Mouse (Mus musculus) thymus, adult 18-20 months (tissue): ENCODE data around the gene Gramd4.

Experiments used
- DNase-seq, 2 experiments: peaks; one replicate each; pipeline ENCODE4 v3.0.0; 2022; ENCODE audit warnings: mixed read lengths in 2 of 2

Gene Gramd4

DNA sequence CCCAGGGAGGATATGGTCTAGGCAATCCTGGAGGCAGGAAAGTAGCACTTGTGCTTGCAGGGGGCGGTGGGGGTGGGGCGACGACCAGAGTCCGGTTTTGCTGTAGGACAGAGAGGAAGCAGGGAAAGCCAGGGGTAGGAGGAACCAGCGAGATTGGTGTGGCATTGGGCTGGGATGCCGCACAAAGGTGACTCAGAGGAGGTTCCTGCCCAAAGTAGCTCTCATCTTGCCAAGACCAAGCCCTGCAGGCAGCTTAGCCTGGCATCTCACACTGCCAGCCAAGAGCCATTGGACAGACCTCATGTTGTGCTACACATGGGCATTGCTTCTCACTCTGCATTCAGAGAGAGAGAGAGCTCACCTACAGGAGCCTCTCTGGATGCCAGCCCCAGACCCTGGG is at the start of gene Gramd4:
Gramd4 (plus strand) TSS at position 283 of the 400 bp plus-strand sequence.
- DNase-seq, result no peak

DNA sequence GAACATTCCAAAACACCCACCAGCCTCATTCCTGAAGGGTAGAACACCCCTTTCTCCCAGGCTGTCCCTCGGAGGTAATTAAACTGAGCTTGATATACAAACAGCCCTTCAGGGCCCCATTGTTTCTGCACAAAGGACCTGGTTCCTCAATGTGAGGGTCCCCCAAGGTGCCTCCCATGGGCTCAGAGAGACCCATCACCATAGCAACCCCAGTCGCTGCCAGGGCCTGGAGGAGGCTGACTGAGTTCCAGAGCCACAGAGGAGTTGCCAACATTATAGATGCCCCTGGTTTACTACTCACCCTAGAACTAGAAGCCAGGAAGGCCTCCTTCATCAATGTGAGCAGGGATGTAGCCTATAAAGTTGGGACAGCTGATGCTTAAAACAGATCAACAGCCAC is 44.4 kb upstream of the Gramd4 start:
- DNase-seq, result no peak

DNA sequence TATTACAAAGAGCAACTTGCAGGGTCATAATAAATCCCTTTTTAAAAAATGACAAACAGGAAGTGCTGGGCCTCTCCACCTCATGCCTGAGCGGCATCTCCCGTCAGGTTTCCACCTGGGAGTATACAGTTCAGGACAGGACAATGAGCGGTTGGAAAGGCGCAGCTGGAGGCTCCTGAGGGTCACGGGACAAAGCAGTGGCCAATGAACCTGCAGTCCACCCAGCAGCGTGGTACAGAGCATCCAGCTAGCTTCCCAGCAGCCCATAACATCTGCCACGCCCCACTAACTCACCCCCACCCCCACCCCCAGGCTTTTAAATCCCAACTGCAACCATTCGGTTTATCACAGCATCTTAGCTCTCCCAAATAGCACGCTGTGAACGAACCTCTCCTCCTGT is 43.8 kb upstream of the Gramd4 start:
- no peak for DNase-seq

DNA sequence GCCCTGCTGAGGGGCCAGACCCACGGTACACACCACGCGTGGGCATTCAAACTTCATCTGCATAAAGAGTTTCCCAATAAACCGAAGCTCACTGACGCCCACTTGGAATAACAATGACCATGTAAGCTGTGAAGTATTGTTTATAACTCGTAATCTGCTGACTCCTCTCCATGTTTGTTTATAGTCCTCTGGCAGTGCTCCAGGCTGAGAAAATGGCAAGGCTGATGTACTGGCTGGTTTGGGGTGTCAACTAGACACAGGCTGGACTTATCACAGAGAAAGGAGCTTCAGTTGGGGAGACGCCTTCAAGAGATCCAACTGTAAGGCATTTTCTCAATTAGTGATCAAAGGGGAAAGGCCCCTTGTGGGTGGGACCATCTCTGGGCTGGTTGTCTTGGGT is 42.5 kb upstream of the Gramd4 start:
- DNase-seq, result no peak

DNA sequence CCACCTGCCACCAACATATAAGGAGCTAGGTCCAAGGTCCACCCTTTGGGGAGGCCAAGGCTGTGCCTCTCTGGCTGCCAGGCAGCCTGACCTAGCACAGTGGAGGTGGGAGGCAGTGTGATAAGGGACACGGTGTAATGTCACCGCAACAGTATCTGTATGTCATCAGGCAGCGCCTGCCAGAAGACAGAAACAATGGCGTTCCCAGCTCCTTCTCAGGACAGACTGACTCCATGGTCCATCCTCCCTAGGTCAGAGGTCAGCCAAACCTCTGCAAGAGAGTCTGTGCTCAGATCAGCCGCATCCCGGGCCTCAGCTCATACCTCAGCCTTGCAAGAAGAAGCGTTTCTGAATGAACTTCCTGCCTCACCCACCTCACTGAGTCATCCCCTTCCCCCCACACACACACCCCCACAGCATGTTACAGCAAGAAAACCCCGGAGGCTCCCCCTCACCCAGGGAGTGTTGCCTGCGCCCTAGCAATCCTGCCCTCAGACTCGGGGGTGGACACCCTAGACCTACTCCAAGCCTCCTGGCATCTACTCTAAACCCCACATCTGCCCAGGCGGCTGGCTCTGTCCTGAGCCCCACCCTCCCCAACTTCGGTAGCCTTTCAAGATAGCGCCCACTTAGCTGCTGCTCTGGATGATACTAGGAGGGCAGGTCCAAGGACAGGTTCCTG is 41.5 kb upstream of the Gramd4 start:
- DNase-seq, result no peak

DNA sequence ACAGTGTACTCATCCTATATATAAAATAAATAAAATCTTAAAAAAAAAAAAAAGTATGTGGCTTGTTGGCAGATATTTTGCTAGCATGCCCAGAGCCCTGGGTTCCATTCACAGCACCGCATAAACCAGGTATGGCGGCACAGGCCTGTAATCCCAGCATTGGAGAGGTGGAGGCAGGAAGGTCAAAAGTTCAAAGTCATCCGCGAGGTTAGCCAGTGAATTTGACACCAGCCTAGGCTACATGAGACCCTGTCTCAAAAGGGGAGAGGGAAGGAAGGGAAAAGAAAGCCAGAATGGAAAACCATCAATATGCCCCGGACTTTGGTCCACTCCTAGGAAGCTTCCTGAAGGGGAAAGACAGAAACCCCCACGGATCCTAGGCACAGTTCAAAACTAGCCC is 40.2 kb upstream of the Gramd4 start:
- DNase-seq, result no peak

DNA sequence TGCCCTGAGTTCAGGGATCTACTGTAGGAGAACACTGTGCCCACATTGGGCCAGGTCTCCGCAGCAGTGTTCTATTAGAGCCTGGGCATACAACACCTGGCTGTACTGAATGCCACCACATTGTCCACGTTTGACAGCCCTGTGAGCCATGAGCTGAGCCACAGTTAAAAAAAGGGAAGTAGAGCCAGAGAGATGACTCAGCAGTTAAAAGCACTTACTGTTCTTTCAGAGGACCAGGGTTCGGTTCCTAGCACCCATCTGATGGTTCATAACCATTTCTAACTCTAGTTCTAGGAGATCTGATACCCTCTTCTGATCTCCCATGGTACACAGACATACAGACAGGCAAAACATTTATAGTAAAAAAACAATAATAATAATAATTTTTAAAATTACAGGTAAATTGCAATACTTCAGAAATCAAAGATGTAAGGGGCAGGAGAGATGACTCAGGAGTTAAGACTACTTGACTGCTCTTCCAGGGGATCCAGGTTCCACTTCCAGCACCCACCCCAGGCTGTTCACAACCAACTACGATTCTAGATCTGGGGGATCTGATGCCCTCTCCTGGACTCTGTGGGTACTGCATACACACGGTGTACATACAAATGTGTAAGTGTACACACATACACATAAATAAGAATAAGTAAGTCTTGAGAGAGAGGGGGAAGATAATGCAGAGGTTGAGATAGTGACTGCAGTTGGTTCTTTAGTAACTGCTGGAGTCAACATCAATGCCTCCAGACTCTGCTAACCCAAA is 38.6 kb upstream of the Gramd4 start:
- no peak for DNase-seq

DNA sequence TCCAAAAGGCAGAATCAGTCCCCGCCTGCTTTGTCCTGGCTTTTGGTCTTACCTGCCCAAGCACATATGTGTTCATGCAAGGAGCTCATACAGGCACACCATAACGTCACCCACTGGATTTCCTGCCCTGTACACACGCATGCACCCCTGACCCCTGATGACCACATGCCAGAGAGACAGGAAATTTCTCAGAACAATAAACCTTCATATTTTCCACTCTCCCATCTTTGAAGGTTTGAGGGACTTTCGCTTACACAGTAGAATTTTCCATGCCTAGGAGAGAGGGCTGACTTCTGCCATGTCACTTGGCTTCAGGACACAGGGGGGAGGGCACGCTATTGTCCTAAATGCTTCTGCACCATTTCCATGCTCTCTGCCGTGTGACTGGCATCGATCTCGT is 37.5 kb upstream of the Gramd4 start:
- DNase-seq, result no peak

DNA sequence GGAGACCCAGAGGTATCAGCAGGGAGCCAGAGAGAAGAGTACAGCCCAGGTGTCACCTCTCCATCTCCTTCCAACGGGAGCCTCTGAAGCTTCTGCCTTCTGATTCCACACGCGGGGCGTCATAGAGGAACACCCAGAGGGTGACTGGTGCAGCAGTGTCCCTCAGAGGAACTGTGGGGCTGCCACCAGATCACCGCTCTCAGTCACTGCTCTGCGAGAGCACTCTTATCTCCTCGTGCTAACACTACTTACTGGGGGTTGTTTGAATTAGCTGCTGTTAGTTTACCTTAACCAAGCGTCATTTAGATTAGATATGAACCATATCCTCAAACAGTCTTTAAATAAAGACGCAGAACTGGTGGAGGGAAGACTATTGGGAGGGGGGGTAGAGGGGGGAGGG is 36.2 kb upstream of the Gramd4 start:
- no peak for DNase-seq

DNA sequence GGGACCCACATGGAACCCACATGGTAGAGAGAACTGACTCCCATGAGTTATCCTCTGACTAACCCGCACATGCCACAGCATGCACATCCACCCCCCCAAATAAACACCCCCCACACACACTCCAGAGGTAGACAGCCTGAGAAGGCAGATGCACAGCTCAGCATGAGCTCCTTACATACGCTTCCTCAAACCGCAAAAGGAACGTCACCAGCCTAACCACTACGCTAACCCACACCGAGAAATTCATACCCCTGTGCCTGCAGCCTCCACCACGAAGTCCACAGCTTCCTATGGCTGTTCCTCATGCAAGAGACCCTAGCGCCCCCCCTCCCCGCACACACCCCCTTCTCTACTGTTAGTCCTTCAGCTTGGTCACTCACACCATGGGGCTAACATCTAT is 35.5 kb upstream of the Gramd4 start:
- DNase-seq, result no peak

DNA sequence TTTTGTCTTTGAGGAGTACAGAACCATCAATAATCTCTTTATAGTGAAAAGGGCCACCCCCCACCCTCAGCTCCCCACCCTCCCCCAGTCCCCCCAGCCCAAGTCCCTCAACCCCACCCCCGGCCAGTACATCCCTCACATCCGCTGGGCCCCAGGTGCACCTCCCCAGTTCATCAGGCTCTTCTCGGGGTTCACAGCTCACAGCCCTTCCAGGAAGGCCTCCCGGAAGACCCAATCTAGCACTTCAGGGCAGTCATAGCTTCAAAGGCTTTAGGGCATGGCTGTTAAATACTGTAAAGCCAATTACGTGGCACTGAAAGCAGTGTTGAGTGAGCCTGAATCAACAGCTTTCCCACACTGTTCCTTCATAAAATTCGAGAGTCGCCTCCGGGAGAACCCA is 29.6 kb upstream of the Gramd4 start:
- DNase-seq, result no peak

DNA sequence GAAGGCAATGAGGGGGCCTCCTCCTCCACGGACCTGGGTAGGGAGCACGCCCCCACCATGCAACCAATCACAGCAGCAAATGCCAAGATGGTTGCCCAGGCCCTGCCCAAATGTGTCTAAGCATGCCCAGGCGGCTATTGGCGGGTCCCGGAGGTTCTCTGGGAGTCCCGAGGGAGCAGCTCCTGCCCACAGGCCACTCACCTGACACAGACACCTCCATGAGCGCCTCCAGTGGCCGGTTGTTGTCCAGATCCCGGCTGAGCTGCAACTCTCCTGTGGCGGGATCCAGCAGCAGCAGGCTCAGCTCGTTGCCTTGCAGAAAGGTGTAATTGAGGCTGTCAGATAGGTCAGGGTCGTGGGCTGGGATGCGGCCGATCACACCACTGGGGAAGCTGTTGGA is 27.5 kb upstream of the Gramd4 start:
- no peak for DNase-seq

DNA sequence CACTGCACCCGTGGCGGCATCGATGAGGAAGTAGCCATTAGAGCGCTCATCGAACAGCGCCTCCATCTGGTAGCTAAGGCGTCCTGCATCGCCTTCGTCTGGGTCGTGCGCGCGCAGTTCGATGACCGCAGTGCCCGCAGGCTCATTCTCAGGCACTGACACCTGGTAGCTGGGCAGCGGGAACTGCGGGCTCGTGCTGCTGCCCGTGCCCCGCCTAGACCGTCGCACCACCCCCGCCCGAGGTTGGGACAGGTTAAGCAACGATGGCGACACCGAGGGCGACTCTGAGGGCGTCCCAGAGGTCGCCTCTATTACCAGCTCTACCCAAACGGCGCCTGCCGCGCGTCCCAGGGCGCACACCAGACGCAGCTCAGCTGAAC is 24.7 kb upstream of the Gramd4 start:
- no peak for DNase-seq

DNA sequence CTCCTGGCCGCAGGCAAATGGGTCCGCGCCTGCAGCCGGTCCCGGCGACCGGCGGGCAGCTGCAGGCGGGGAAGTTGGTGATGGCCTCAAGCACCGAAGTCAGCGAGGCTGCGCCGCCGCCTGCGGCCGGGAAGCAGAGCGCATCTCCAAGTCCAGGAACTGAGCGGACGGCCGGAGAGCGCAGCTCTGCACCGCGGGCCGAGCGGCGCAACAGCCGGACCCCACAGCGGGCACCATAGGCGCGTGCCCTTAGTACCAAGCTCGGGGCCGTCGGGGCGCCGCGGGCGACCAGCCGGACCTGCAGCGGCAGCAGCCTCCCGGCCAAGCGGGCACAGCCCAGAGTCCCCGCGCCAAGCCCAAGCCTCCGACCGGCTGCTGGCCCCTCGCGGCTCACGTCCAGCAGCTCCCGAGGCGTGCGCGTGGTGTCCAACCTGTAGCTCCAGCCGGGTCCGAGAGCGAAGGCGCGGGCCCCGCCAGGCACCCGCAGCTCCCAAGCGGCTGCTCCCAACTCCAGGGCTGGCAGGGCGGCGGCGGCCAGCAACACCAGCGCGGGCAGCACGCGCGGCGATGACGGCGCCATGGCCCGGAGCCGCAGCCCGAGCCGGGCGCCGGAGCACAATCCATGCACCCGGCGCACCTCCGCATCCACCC is 24.2 kb upstream of the Gramd4 start, which contains the start of gene Celsr1:
Celsr1 (minus strand) TSS at position 587 of the 651 bp plus-strand sequence.
- DNase-seq, result no peak

DNA sequence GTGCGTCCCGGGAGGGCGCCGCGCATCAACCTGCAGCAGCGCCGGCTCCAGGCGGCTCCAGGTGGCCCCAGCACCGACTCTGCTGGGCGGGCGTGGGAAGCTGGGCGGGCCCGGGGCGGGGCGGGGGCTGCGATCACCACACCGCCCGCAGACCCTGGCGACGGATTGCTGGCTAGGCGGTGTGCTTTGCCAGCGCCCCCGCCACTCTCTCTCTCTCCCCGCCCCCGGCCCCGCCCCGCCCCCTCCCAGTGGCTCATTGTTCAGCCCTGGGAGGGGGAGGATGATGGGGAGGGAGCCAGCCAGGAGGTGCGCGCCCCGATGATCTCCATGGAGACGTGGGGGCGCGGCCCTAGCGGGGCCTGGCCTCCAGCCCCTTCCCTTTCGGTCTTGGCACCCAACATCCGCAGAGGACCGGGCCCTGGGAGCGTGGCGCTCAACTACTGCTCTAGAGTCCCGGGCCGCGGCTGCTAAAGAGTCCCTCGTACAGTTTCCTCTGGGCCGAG is 23.4 kb upstream of the Gramd4 start:
- peak; percentile 51 to 62 for DNase-seq

DNA sequence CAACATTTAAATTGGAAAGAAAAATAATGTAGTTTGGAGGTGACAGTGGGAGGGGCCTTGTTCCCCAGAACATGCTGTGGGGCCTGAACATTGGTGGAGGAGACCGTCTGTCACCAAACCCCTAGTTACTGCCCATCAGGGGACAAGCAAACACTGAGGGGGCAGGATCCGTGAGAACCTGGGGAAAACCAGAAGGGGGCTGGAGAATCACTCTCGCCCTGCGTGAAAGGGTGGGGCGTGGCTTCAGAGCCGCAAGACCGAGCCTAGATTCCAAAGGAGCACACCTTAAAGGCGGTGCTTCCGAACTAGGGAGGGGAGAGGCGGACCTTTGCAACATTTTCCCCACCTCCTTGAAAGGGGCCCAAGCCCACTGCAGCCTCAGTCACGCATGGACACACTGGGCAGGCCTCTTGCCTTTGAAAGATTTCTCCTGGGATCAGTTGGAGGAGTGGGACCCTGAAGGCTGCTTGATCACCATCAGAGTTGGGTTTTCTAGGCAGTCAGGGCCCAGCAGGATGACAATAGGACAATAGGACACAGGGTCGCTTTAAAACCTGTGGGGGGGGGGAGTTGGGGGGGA is 22.6 kb upstream of the Gramd4 start:
- no peak for DNase-seq

DNA sequence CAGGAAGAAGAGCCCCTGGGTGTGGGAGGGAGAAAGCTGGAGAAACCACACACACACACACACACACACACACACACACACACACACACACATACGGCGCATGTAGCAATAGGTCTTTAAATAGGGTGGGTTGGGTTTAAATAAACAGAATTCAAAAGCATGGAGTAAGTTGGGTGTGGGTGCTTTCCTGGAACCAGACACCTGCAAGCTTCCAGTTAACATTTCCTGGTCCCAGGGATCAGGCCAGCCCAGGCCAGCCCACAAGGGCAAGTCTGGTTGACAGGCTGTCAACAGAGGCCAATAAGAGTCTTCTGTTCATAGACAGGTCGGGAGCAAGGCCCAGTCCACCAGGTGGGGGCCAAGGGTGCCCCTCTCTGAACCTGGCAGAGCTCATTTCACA is 21.6 kb upstream of the Gramd4 start:
- DNase-seq, result no peak

DNA sequence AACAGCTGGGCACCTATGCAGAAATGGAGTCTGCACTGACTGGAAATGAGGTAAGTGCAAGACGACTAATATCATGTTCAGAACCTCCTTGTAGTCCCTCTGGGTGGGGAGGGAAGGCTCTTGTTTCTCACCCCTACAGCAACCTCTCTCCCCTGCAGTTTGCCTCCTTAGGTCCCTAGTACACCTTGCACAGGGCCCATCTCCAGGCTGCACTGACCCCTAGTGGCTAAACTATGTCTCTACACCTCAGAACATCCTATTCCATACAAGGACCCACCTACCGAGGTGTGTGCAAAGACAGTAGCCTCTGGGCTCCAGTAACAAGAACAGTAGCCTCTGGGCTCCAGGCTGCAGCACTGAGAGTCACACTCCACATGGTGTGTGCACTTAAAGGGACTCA is 18.7 kb upstream of the Gramd4 start:
- peak in 1 of 2 experiments; percentile 55 for DNase-seq

DNA sequence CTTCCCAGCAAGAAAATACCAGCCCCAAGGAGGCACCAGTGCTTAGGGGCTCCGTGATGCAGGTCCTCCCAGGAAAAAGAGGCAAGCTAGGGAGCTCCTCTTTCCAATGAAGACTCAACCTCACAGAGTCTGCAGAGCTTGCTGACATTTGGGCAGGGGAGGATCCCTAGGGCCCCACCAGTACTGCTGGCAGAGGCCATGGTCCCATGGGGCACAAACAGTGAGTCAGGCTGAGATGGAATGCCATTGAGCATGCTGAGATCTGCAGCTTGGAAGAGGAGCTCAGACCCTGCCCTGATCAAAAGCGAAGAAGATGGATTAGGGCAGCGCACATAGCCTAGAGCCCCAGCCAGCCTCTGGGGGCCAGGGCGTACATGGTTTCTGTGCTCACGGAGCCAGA is 16.1 kb upstream of the Gramd4 start:
- DNase-seq, result no peak

DNA sequence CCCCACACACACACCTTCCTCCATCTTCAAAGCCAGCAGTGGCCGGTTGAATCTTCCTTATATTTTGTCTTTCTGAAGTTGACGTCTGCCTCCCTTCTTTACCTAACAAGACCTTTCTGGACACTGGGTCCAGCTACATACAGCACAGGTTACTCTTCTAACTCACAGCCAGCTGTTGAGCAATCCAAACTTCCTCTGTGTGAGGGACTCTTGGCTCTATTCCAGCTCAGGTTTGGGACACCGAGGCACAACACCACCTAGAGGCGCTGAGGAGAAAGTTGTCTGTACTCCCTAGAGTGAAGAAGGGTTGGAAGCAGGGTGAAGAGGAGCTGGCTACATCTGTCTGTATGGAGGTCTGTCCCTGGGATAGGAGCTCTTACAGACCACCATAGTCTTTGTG is 15.1 kb upstream of the Gramd4 start:
- no peak for DNase-seq

DNA sequence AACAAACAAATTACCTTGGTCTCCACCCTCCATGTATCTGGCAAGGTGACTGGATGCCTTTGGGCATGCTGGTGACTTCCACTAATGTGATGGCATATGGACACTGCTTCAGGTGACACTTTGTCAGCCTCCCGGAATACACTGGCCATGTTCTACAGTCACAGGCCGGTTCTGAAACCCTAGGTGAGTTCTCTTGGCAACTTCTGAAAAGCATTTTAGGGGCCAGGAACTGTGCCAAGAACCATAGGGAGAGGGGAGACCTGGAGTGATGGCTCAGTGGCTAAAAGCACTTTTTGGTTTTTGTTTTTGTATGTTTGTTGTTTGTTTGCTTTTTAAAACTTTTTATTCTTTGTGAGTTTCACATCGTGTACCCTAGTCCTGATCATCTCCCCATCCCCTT is 8.0 kb upstream of the Gramd4 start:
- no peak for DNase-seq

DNA sequence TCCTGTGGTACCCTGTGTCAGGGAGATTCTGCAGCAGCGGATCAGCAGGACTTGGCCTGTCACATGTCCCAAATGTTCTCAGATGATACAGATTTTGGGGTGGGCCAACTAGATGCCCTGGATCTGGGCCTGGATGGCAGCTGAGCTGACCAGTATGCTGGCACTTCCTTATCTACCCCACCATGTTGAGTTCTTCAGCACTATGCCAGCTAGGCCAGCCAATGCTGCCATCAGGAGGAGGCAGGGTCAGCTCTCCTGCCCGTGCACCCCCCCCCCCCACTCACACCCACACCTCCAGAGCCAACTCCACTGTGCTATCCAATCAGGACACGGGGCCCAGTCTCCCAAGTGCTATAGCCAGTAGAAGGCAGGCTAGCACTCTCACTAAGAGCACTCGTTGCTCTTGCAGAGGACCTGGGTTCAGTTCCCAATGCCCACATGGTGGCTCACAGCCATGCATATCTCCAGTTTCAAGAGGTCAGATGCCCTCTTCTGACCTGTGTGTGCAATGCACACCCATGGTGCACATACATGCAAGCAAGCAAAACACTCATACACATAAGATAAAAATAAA is 7.2 kb upstream of the Gramd4 start:
- DNase-seq, result no peak

DNA sequence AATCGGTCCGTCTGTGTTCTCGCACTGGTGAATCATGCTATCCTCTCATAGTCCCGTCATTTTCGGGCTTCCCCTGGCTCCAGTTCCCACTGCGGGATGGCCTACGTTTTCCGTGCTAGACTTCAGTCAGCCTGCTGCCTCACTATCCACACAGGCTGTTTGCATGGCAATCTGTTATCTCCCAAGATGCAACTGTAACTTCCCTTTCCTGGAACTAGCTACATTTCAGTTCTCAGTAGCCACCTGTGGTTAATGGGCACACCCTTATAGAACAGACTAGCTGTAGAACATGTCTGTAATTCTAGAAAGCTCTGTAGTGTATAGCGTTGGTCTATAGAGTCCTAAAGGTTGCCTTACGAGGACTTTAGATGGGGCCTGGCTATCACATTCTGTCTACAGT is 6.3 kb upstream of the Gramd4 start:
- DNase-seq, result no peak
